Mouse (Mus musculus): ENCODE results near the gene Rbm38. TPM values are rescaled to one million over a fixed set of nuclear protein-coding genes. Genes with fewer than 3 reads are reported as not detected.

Gene Rbm38
- polyA plus RNA-seq, 1 experiment from 2014 or later: 13.3 TPM

DNA sequence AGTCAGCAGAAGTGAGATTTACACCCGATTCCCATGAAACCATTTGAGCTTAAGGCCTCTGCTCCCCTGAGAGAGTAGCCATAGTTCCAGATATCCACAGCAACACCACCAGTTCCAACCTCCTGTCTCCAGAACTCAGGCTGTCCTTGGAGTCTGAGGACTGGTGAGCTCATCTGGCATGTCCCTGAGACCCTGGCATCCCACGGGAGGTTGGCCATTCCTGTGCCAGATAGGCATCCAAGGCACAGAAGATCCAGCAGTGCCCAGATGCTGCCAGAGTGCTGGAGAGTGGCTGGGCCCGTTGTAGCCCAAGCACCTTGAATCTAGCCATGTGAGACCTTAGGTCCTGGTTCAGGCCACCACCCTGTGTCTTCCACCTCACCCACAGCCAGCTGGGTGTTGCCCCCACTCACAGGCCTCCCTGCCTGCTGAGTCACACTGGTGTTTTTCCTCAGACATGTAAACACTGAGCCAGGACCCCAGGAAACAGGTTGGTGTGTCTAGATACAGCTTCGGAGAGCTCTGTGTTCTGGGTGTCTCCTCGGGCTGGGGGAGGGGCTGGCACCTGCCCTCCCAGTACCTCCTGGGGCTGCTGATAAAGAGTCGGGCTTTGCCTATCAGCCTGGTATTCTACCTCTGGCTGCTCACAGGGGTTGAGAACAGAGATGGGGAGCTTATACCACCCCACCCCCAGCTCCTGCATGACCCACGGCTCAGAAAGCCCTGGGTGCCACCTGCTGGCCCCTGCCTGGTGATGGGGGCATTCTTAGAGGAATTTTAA lies 17.7 kb downstream of the Rbm38 start:
- no peak overlapping the region for H3K9ac ChIP-seq
- DNase-seq (ENCODE audit: low spot score): no peak
- peaks cover 24% of the 10 kb centered on the region for H3K36me3 ChIP-seq (replicated peaks; ENCODE audit: control insufficient read depth, insufficient read depth)
- H3K4me2 ChIP-seq (replicated peaks): no peak overlapping the region
- no peaks in the 10 kb centered on the region for H3K9me3 ChIP-seq (ENCODE audit: control insufficient read depth, low read length)
- H3K27me3 ChIP-seq (ENCODE audit: control insufficient read depth, insufficient read depth, low read length): no peaks in the 10 kb centered on the region
- no peaks in the 10 kb centered on the region for H3K4me1 ChIP-seq (replicated peaks; ENCODE audit: control insufficient read depth, insufficient read depth, low read length)
- WGBS: 78% methylated on average over 7 of the region's 7 CpGs
- no peak overlapping the region for H3K4me3 ChIP-seq (replicated peaks; ENCODE audit: low read length)
- H3K27ac ChIP-seq: no peak overlapping the region
- ATAC-seq (ENCODE audit: low FRiP score): no peak

DNA sequence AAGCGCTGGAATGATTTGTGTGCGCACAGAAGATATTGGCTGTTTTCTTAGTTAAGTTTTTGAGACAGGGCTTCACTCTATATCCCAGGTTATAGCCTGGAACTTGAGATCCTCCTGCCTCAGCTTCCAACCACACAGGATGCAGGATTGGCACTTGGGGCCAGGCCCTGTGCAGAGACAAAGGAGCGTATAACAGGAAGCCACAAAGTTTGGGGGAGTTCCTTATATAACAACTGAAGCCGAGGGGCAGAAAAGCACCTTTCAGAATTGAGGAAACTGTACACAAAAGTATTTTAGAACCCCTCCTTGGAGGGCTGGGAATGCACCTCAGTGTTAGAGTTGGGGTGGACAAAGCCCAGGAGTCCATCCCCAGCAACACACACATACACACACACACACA lies 18.7 kb downstream of the Rbm38 start:
- no peaks in the 10 kb centered on the region for H3K4me1 ChIP-seq (replicated peaks; ENCODE audit: control insufficient read depth, insufficient read depth, low read length)
- H3K27me3 ChIP-seq (ENCODE audit: control insufficient read depth, insufficient read depth, low read length): no peaks in the 10 kb centered on the region
- H3K4me3 ChIP-seq (replicated peaks; ENCODE audit: low read length): no peak overlapping the region
- no peaks in the 10 kb centered on the region for H3K9me3 ChIP-seq (ENCODE audit: control insufficient read depth, low read length)
- DNase-seq (ENCODE audit: low spot score): no peak
- H3K27ac ChIP-seq: no peak overlapping the region
- H3K4me2 ChIP-seq (replicated peaks): no peak overlapping the region
- peaks cover 15% of the 10 kb centered on the region for H3K36me3 ChIP-seq (replicated peaks; ENCODE audit: control insufficient read depth, insufficient read depth)
- H3K9ac ChIP-seq: no peak overlapping the region
- WGBS: 97% methylated on average over 4 of the region's 4 CpGs
- no peak for ATAC-seq (ENCODE audit: low FRiP score)

DNA sequence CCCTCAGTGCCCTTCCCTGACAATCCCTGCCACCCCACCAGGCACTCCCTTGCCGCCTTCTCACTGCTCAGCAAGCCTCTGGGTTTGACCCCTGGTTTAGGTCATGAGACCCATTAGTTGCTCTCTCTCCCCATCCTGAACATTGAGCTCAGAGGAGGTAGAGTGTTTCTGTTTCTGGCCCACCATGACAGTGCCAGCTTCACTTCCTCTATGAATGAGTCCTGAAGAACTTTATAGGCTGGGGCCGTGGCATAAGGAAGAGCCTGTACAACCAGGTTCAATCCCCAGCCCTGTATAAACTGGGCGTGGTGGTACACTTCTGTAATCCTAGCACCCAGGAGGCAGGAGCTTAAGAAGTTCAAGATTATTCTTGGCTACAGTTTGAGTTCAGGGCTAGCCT lies 20.5 kb downstream of the Rbm38 start:
- ATAC-seq (ENCODE audit: low FRiP score) (no peak), DNase-seq (ENCODE audit: low spot score) (no peak)
- Histone ChIP-seq H3K4me1 (replicated peaks; ENCODE audit: control insufficient read depth, insufficient read depth, low read length) (no peaks in the 10 kb centered on the region), H3K4me3 (replicated peaks; ENCODE audit: low read length) (no peak overlapping the region), H3K36me3 (replicated peaks; ENCODE audit: control insufficient read depth, insufficient read depth) (no peaks in the 10 kb centered on the region), H3K4me2 (replicated peaks) (no peak overlapping the region), H3K27ac (no peak overlapping the region), H3K9me3 (ENCODE audit: control insufficient read depth, low read length) (no peaks in the 10 kb centered on the region), H3K9ac (no peak overlapping the region), H3K27me3 (ENCODE audit: control insufficient read depth, insufficient read depth, low read length) (no peaks in the 10 kb centered on the region)
- WGBS: 91% methylated on average over 3 of the region's 3 CpGs

DNA sequence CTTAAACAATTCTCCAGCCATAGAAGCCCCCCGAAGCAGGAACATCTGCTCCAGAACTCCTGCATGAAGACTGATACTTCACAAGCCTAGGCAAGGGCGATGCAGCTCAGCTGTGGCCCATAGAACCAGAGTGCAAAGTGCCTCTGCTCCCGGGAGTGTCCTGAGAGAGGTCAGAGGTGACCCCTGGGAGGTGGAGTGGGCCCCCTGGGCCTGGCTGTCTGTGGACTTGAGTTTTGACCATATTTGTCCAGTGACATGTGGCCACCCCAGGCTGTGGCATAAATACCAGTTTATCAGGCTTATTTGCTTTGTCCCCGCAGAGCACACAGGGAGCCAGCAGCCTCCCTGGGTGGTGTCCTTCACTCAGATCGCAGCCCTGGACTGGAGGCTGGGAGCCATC lies 20.9 kb downstream of the Rbm38 start:
- H3K9ac ChIP-seq: no peak overlapping the region
- no peaks in the 10 kb centered on the region for H3K27me3 ChIP-seq (ENCODE audit: control insufficient read depth, insufficient read depth, low read length)
- no peaks in the 10 kb centered on the region for H3K9me3 ChIP-seq (ENCODE audit: control insufficient read depth, low read length)
- H3K27ac ChIP-seq: no peak overlapping the region
- 69% methylated on average over 5 of the region's 5 CpGs for WGBS
- no peaks in the 10 kb centered on the region for H3K4me1 ChIP-seq (replicated peaks; ENCODE audit: control insufficient read depth, insufficient read depth, low read length)
- H3K36me3 ChIP-seq (replicated peaks; ENCODE audit: control insufficient read depth, insufficient read depth): no peaks in the 10 kb centered on the region
- H3K4me3 ChIP-seq (replicated peaks; ENCODE audit: low read length): no peak overlapping the region
- no peak for ATAC-seq (ENCODE audit: low FRiP score)
- H3K4me2 ChIP-seq (replicated peaks): no peak overlapping the region
- DNase-seq (ENCODE audit: low spot score): no peak

DNA sequence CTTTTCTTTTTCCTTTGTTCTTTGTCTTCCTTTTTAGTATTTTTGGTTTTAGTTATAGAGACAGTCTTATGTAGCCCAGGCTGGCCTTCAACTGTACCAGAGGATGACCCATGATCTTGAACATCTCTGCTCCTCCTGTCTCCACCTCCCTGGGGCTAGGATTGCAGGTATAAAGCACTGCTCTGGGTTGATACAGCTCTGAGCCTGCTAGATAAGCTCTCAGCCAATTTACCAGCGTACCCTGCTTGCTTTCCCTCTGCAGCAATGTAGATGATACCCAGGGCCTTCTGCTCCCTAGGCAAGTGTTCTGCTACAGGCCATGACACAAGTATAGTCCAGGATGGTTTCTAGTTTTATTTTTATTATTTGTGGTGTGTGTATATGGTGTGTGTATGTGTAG lies 21.6 kb downstream of the Rbm38 start:
- ATAC-seq (ENCODE audit: low FRiP score) (no peak), DNase-seq (ENCODE audit: low spot score) (no peak)
- H3K4me3 ChIP-seq (replicated peaks; ENCODE audit: low read length): no peak overlapping the region
- no peaks in the 10 kb centered on the region for H3K9me3 ChIP-seq (ENCODE audit: control insufficient read depth, low read length)
- no peak overlapping the region for H3K4me2 ChIP-seq (replicated peaks)
- no peaks in the 10 kb centered on the region for H3K27me3 ChIP-seq (ENCODE audit: control insufficient read depth, insufficient read depth, low read length)
- H3K4me1 ChIP-seq (replicated peaks; ENCODE audit: control insufficient read depth, insufficient read depth, low read length): no peaks in the 10 kb centered on the region
- H3K9ac ChIP-seq: no peak overlapping the region
- no peaks in the 10 kb centered on the region for H3K36me3 ChIP-seq (replicated peaks; ENCODE audit: control insufficient read depth, insufficient read depth)
- WGBS: 90% methylated on average over 1 of the region's 1 CpGs
- no peak overlapping the region for H3K27ac ChIP-seq

DNA sequence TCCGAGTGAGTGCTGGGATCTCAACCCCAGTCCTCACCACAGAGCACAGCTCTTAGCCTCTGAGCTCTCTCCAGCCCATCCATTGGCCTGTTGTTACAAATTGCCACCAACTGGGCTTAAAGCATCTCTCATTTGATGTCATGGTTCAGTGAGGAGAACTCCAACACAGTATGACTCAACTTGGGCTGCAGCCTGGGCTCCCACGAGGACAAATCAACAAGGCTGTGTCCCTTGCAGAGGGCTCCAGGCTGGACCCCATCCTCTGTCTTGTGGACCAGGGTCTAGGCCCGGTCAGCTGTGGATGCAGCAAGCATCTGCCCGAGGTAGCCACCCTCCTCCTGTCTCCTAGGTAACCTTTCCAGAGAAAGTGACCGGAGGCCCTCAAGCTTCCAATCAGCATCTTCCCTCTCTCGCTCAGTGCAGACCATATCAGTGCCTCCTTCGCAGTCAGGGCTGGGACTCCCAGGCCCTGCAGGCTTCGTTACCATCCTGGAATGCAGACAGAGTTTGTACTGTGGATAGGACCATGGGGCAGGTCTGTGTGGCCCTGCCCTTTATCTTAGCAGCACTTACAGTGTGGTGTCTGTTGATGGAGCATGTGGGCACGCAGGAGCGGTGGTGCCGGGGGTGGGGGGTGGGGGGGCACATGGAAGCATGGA lies 22.3 kb downstream of the Rbm38 start:
- no peak for ATAC-seq (ENCODE audit: low FRiP score)

DNA sequence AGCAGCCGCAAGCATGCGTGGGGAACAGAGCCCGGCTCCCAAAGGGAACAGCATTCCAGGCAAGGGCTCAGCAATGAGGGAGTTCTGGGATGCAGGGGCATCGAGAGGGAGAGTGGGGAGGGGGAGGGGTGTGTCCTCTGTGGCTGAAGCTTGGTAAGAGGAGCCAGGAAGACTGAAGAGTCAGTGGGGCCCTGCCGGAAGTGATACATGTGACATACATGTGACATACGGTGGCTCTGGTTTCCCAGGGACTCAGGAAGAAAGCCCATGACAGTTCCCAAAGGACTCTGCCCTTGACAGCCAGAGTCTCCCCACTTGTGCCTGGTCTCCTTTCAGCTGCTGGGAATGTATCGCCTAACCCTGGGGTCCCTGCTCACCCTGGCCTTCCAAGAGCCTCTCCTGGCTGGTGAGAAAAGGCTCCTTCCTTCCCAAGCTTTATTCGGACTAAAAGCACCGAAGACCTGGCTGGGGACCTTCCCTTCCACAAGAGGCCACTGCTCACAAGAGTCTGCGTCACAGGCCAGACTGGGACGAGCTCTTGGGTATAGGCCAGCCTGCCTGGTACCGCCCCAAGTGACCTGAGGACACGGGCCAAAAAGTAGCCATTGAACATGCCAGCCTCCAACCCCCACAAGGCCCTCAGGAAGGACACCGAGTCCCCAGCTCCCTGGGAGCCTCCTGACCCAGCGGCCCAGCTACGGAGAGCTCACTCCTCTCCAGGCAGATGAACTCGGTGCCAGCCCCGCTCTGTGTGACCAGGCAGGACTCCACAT lies 24.1 kb downstream of the Rbm38 start:
- Histone ChIP-seq H3K4me1 (replicated peaks; ENCODE audit: control insufficient read depth, insufficient read depth, low read length) (no peaks in the 10 kb centered on the region), H3K4me2 (replicated peaks) (no peak overlapping the region), H3K27me3 (ENCODE audit: control insufficient read depth, insufficient read depth, low read length) (no peaks in the 10 kb centered on the region), H3K9me3 (ENCODE audit: control insufficient read depth, low read length) (no peaks in the 10 kb centered on the region), H3K36me3 (replicated peaks; ENCODE audit: control insufficient read depth, insufficient read depth) (no peaks in the 10 kb centered on the region), H3K9ac (no peak overlapping the region), H3K27ac (no peak overlapping the region), H3K4me3 (replicated peaks; ENCODE audit: low read length) (no peak overlapping the region)
- no peak for DNase-seq (ENCODE audit: low spot score)
- no peak for ATAC-seq (ENCODE audit: low FRiP score)
- 79% methylated on average over 18 of the region's 18 CpGs for WGBS

More for the DNA sequence above, 22.3 kb downstream of the Rbm38 start:
- Histone ChIP-seq H3K27me3 (ENCODE audit: control insufficient read depth, insufficient read depth, low read length) (no peaks in the 10 kb centered on the region), H3K4me1 (replicated peaks; ENCODE audit: control insufficient read depth, insufficient read depth, low read length) (no peaks in the 10 kb centered on the region), H3K4me2 (replicated peaks) (no peak overlapping the region), H3K36me3 (replicated peaks; ENCODE audit: control insufficient read depth, insufficient read depth) (no peaks in the 10 kb centered on the region), H3K9ac (no peak overlapping the region), H3K9me3 (ENCODE audit: control insufficient read depth, low read length) (no peaks in the 10 kb centered on the region), H3K4me3 (replicated peaks; ENCODE audit: low read length) (no peak overlapping the region), H3K27ac (no peak overlapping the region)
- WGBS: 58% methylated on average over 11 of the region's 11 CpGs
- no peak for DNase-seq (ENCODE audit: low spot score)

DNA sequence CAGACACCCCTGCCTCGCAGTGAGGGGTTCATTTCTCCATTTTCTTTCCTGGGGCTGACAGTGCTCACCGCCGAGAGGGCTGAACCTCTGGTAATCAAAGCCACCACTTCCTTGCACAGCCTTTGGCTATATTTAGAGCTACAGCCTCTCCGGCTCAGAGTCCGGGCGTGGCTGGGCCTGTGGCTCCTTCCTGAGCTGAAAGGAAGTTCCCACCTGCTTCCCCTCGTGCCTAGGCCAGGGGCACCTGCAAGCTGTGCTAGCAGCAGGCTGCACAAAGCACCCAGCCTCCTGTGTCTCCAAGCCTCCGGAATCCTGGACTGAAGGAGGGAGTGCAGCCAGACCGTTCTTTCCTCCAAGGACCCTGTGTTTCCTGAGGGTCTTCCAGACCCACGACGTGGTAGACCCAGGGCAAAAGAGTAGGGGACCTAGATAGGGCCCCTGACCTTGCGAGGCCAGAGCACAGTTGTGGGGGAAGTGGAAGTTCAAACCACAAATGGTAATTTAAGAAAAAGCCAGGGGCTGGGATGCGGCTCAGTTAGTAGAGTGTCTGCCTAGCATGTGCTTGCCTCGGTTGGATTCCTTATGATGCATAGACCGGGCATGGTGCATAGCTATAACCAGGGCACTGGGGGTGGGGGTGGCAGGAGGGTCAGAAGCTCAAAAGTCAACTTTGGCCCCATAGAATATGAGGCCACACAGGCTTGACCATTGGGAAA lies 26.4 kb downstream of the Rbm38 start:
- DNase-seq (ENCODE audit: low spot score) (no peak), ATAC-seq (ENCODE audit: low FRiP score) (no peak)
- Histone ChIP-seq H3K9me3 (ENCODE audit: control insufficient read depth, low read length) (no peaks in the 10 kb centered on the region), H3K4me3 (replicated peaks; ENCODE audit: low read length) (no peak overlapping the region), H3K27me3 (ENCODE audit: control insufficient read depth, insufficient read depth, low read length) (no peaks in the 10 kb centered on the region), H3K27ac (no peak overlapping the region), H3K4me2 (replicated peaks) (no peak overlapping the region), H3K4me1 (replicated peaks; ENCODE audit: control insufficient read depth, insufficient read depth, low read length) (no peaks in the 10 kb centered on the region), H3K9ac (no peak overlapping the region), H3K36me3 (replicated peaks; ENCODE audit: control insufficient read depth, insufficient read depth) (no peaks in the 10 kb centered on the region)
- WGBS: 81% methylated on average over 15 of the region's 15 CpGs

DNA sequence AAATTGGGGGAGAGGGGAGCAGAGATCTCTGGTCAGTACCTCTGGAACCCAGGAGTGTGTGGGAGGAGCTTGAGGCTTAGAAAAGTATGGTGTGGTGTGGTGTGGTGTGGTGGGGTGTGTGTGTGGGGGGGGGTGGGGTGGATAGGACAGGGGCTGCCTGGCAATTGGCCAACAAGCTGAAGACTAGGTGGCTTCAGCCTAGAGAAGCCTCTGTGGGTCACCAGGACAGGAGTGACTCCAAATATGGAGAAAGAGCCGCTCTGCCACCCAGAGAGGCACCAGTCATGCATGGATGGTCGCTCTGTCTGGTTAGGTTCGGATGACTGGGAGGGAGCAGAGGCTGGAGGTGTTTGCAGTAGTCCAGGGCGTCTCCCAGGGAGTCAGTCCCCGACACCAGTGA lies 27.2 kb downstream of the Rbm38 start:
- Histone ChIP-seq H3K36me3 (replicated peaks; ENCODE audit: control insufficient read depth, insufficient read depth) (no peaks in the 10 kb centered on the region), H3K9ac (no peak overlapping the region), H3K27ac (no peak overlapping the region), H3K4me1 (replicated peaks; ENCODE audit: control insufficient read depth, insufficient read depth, low read length) (no peaks in the 10 kb centered on the region), H3K27me3 (ENCODE audit: control insufficient read depth, insufficient read depth, low read length) (no peaks in the 10 kb centered on the region), H3K9me3 (ENCODE audit: control insufficient read depth, low read length) (no peaks in the 10 kb centered on the region), H3K4me3 (replicated peaks; ENCODE audit: low read length) (no peak overlapping the region), H3K4me2 (replicated peaks) (no peak overlapping the region)
- 40% methylated on average over 5 of the region's 5 CpGs for WGBS
- ATAC-seq (ENCODE audit: low FRiP score) (no peak), DNase-seq (ENCODE audit: low spot score) (no peak)

Measured in hindbrain, embryonic 14.5 days (tissue).